Mouse (Mus musculus): ENCODE data around the gene C87436. TPM values are rescaled to one million over a fixed set of nuclear protein-coding genes. Genes with fewer than 3 reads are reported as not detected.

C87436 gene
- 15.2 and 16.8 TPM in 2 replicates for polyA plus RNA-seq (2012; rRNA removed)

GRCm38 (mm10) chr6:86438272-86439118 is at the start of gene C87436:
Gene C87436 (plus strand): TSS chr6:86438374.
- DNase-seq (ENCODE audit: low read depth): peak; percentile 88

GRCm38 (mm10) chr6:86388461-86388860 is 49.7 kb upstream of the C87436 start:
- no peak for DNase-seq (ENCODE audit: low read depth)

- no peak for DNase-seq (ENCODE audit: low read depth)
These were observed 46.8 kb upstream of the C87436 start for GRCm38 (mm10) chr6:86391326-86391725.

- no peak for DNase-seq (ENCODE audit: low read depth)
These were observed 45.0 kb upstream of the C87436 start for GRCm38 (mm10) chr6:86393187-86393586.

GRCm38 (mm10) chr6:86394078-86394720 is 44.0 kb upstream of the C87436 start:
- no peak for DNase-seq (ENCODE audit: low read depth)

- no peak for DNase-seq (ENCODE audit: low read depth)
These were observed 43.2 kb upstream of the C87436 start for GRCm38 (mm10) chr6:86395021-86395420.

- DNase-seq (ENCODE audit: low read depth): no peak
These were observed 42.2 kb upstream of the C87436 start for GRCm38 (mm10) chr6:86395969-86396368.

GRCm38 (mm10) chr6:86396581-86397256 is 41.5 kb upstream of the C87436 start, which contains the start of gene Pcyox1:
Gene Pcyox1 (minus strand): TSS chr6:86397154.
- DNase-seq (ENCODE audit: low read depth): no peak

- DNase-seq (ENCODE audit: low read depth): no peak
These were observed 40.8 kb upstream of the C87436 start for GRCm38 (mm10) chr6:86397257-86397980.

- no peak for DNase-seq (ENCODE audit: low read depth)
These were observed 39.2 kb upstream of the C87436 start for GRCm38 (mm10) chr6:86398986-86399385.

- no peak for DNase-seq (ENCODE audit: low read depth)
These were observed 38.2 kb upstream of the C87436 start for GRCm38 (mm10) chr6:86399995-86400394.

GRCm38 (mm10) chr6:86400972-86401371 is 37.2 kb upstream of the C87436 start:
- no peak for DNase-seq (ENCODE audit: low read depth)

- no peak for DNase-seq (ENCODE audit: low read depth)
These were observed 35.2 kb upstream of the C87436 start for GRCm38 (mm10) chr6:86402681-86403607.

GRCm38 (mm10) chr6:86403728-86404099 is 34.5 kb upstream of the C87436 start:
- DNase-seq (ENCODE audit: low read depth): no peak

GRCm38 (mm10) chr6:86404100-86404861 is 33.9 kb upstream of the C87436 start, which contains the start of gene Tia1:
Gene Tia1 (plus strand): TSS chr6:86404219.
- DNase-seq (ENCODE audit: low read depth): no peak

- DNase-seq (ENCODE audit: low read depth): no peak
These were observed 33.2 kb upstream of the C87436 start for GRCm38 (mm10) chr6:86404996-86405395.

- no peak for DNase-seq (ENCODE audit: low read depth)
These were observed 31.9 kb upstream of the C87436 start for GRCm38 (mm10) chr6:86406306-86406705.

GRCm38 (mm10) chr6:86418711-86419110 is 19.5 kb upstream of the C87436 start:
- DNase-seq (ENCODE audit: low read depth): no peak

- DNase-seq (ENCODE audit: low read depth): no peak
These were observed 18.9 kb upstream of the C87436 start for GRCm38 (mm10) chr6:86419239-86419638.

- no peak for DNase-seq (ENCODE audit: low read depth)
These were observed 17.7 kb upstream of the C87436 start for GRCm38 (mm10) chr6:86420491-86420890.
